In the genomic region with DNA sequence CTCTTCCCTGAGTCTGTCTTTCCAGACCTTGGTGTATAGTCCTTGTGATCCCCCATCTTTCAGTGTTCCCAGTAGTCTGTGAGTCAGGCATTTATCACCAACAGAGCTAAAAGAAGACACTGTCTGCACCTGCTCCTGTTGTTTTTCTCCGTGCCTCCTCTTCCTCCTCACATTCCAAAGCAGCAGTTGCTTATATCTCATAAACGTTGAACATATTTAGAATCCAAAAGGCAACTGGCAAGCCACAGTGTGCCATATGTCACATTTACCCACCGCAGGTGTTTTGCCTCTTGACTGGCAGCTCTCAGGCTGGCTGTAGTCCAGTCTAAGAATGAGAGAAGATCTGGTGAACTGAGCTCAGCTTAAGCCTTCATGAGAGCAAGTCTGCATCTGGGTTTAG, we compare ENCODE assay signal across 12 mouse cellular contexts.
DNase-seq lines count a peak whose midpoint lies in the region.
"Had no signal": no experiment of that assay in that cellular context is flagged by ENCODE, and none has a peak within 500 bp of the region (broad histone marks: within the 10 kb centered on the region; RNA-seq: fewer than 3 reads in every experiment).

No protein-coding gene starts in this region.

- peak; percentile 40 for DNase-seq in layer of hippocampus, adult 11-12 months (ENCODE audit: low spot score)
- no peak for DNase-seq in layer of hippocampus, postnatal 25 days (ENCODE audit: extremely low spot score in 1 of 2, low spot score in 1 of 2)
- DNase-seq in cerebellum, postnatal 10 days: peak; percentile 81 to 84
- peak; percentile 16 to 27 for DNase-seq in layer of hippocampus, postnatal 36 days
- DNase-seq in telencephalon, adult 2 months (ENCODE audit: low read depth, low spot score): peak; percentile 55
- no peak for DNase-seq in thymus, postnatal 0 days (ENCODE audit: low spot score)
- DNase-seq in kidney, adult 11 months: no peak
- DNase-seq: adrenal gland, adult 8-10 months; gastrocnemius, postnatal 10 days; kidney, adult 9 months; liver, postnatal 0 days; thymus, postnatal 25 days had no signal

Comparison
In these comparisons a context has a peak if more than half of its experiments do, and no peak if none do; other contexts are left out.
1. DNase-seq: peak in layer of hippocampus, adult 11-12 months (single experiment), cerebellum, postnatal 10 days (2 of 2), layer of hippocampus, postnatal 36 days (2 of 2) and telencephalon, adult 2 months (single experiment); none in layer of hippocampus, postnatal 25 days (0 of 2), thymus, postnatal 0 days (single experiment) and kidney, adult 11 months (single experiment).